8 mouse cellular contexts compared by ENCODE assay signal in the genomic region with DNA sequence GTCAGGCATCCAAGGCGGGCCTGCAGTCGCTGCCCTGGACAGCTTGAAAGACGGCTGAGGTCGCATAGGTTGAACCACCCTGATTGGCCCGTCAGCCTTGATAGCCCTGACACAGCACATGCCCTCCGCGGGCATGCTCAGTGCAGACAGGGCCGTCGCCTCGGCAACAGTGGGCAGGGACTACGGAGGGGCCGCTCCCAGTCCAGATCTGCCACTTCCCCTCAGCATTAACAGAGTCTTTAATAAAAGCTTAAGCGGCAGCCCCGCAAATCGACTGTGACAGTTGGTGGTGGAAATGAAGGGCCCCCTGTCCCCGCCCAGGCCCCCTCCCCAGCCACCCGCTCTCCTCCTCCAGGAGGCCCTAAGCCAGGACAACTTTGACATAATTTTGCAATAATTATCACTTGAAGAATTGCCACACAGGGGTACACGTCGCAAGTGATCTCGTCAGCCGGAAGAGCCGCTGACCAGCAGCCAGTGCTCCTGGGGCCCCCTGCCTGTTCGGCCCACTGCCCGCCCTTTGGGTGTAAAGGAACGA.
DNase-seq lines count a peak whose midpoint lies in the region; ATAC-seq lines count a peak whose summit lies in the region.

No protein-coding gene starts in this region.

- H3K36me3 ChIP-seq in heart, embryonic 10.5 days: peaks cover 87% of the 10 kb centered on the region
- no peaks in the 10 kb centered on the region for H3K36me3 ChIP-seq in lung, embryonic 15.5 days
- H3K36me3 ChIP-seq in neural tube, embryonic 15.5 days: no peaks in the 10 kb centered on the region

- H3K9me3 ChIP-seq in heart, embryonic 10.5 days: no peaks in the 10 kb centered on the region
- H3K9me3 ChIP-seq in lung, embryonic 15.5 days: no peaks in the 10 kb centered on the region
- no peaks in the 10 kb centered on the region for H3K9me3 ChIP-seq in neural tube, embryonic 15.5 days (replicated peaks)

- H3K4me1 ChIP-seq in heart, embryonic 10.5 days: peaks cover 63% of the 10 kb centered on the region
- H3K4me1 ChIP-seq in lung, embryonic 15.5 days: peaks cover 21% of the 10 kb centered on the region
- peaks cover 28% of the 10 kb centered on the region for H3K4me1 ChIP-seq in neural tube, embryonic 15.5 days

- peaks cover 35% of the 10 kb centered on the region for H3K27me3 ChIP-seq in heart, embryonic 10.5 days (ENCODE audit: insufficient read depth, poor library complexity, severe bottlenecking)
- no peaks in the 10 kb centered on the region for H3K27me3 ChIP-seq in lung, embryonic 15.5 days
- H3K27me3 ChIP-seq in neural tube, embryonic 15.5 days (replicated peaks): peaks cover 48% of the 10 kb centered on the region

- intact Hi-C loops in left cerebral cortex, postnatal 4 days (cut with DNase I): no loop called here

- ATAC-seq in lung, embryonic 15.5 days (ENCODE audit: borderline replicate concordance, extremely low read depth, low FRiP score, low TSS enrichment): peak; percentile 83
- ATAC-seq in neural tube, embryonic 15.5 days (ENCODE audit: low FRiP score): peak; percentile 79

- peak overlapping the region; percentile 44 for H3K4me2 ChIP-seq in lung, embryonic 15.5 days
- H3K4me2 ChIP-seq in neural tube, embryonic 15.5 days: peak overlapping the region; percentile 47

- H3K9ac ChIP-seq in lung, embryonic 15.5 days: 0 out of 2 replicates have a peak overlapping the region, but pooled peaks have one; percentile 6
- H3K9ac ChIP-seq in neural tube, embryonic 15.5 days (replicated peaks): peak overlapping the region; percentile 9; the same call in 1 of the 2 replicates

- WGBS in heart, embryonic 10.5 days: 16% methylated on average over 25 of the region's 25 CpGs
- WGBS in lung, embryonic 15.5 days: 8% methylated on average over 25 of the region's 25 CpGs
- 10% methylated on average over 25 of the region's 25 CpGs for WGBS in neural tube, embryonic 15.5 days

- H3K27ac ChIP-seq in heart, embryonic 10.5 days: peak overlapping the region; percentile 77
- peak overlapping the region; percentile 48 for H3K27ac ChIP-seq in lung, embryonic 15.5 days
- peak overlapping the region; percentile 14; the same call in 1 of the 2 replicates for H3K27ac ChIP-seq in neural tube, embryonic 15.5 days (replicated peaks)

- peak overlapping the region; percentile 28 for H3K4me3 ChIP-seq in heart, embryonic 10.5 days
- H3K4me3 ChIP-seq in lung, embryonic 15.5 days: peak overlapping the region; percentile 14; the same call in 1 of the 2 replicates
- H3K4me3 ChIP-seq in neural tube, embryonic 15.5 days (replicated peaks): 0 out of 2 replicates have a peak overlapping the region, but pooled peaks have one; percentile 2

- peak; percentile 71 for DNase-seq in left cerebral cortex, postnatal 4 days
- DNase-seq in left cerebral cortex, adult 18-20 months (ENCODE audit: low spot score in 2 of 2): no peak
- peak; percentile 15 for DNase-seq in c-Kit-positive CD71-positive TER-119-negative erythroid progenitor cells, embryonic 14.5 days (ENCODE audit: low read depth)
- peak; percentile 94 for DNase-seq in heart, embryonic 10.5 days (ENCODE audit: low spot score)
- peak; percentile 75 to 84 for DNase-seq in kidney, adult 8-10 months
- no peak for DNase-seq in cerebellum, adult 18-20 months

Comparison
In these comparisons a context has a peak if more than half of its experiments do, and no peak if none do; other contexts are left out.
1. DNase-seq: peak in left cerebral cortex, postnatal 4 days (single experiment), c-Kit-positive CD71-positive TER-119-negative erythroid progenitor cells, embryonic 14.5 days (single experiment), heart, embryonic 10.5 days (single experiment) and kidney, adult 8-10 months (2 of 2); none in left cerebral cortex, adult 18-20 months (0 of 2) and cerebellum, adult 18-20 months (0 of 2).
2. H3K27ac ChIP-seq: peak in every context shown above with its lines; median percentile 77 in heart, embryonic 10.5 days; 48 in lung, embryonic 15.5 days; 14 in neural tube, embryonic 15.5 days.
3. Peak in every context shown above with its lines, with median percentiles within 50 percentile points of each other: H3K4me3 ChIP-seq.